Mouse (Mus musculus): ENCODE results near the gene Itpa.
"Not testable (repeated sequence)": the region's sequence is repeated elsewhere in the genome, so short reads cannot be mapped to it uniquely, and the experiment has no call there.

Gene Itpa

DNA sequence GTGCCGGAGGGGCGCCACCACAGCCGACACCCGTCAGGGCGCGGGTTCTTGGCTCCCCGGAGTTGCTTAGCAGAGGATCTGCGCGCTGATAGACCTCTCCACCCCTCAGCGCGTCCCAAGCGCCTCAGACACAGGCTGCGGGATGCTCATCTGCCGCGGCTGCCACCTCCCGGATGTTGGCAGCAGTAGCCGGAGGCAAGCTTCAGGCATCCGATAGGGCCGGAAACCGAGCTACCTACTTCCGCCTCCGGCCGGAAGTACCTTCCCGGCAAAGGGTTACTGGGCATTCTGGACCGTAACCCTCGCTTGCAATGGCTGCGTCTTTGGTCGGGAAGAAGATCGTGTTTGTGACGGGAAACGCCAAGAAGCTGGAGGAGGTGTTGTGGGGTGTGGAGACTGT lies at the start of gene Itpa:
Gene Itpa (plus strand): TSS at position 52 of the 400 bp plus-strand sequence.
- DNase-seq (ENCODE audit: inconsistent age in 2 of 2, low spot score in 1 of 2), result peak; percentile 90 to 95

DNA sequence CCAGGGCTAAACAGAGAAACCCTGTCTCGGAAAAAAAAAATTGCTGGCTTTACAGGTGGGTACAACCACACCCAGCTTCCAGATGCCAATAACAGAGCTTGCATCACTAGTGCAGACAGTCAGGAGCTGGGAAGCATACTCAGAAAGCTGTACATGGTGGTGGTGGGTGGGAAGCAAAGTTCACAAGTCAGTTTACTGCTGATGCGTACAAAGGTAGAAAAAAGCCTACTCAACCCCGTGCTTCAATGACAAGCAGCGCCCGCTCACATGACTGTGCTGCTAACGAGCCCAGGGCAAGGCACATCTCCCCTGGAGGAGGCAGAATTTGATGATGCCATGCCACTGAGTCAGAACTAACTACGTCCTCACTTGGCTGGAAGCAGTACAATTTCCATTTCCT lies 48.4 kb upstream of the Itpa start:
- DNase-seq (ENCODE audit: inconsistent age in 2 of 2, low spot score in 1 of 2), result no peak

DNA sequence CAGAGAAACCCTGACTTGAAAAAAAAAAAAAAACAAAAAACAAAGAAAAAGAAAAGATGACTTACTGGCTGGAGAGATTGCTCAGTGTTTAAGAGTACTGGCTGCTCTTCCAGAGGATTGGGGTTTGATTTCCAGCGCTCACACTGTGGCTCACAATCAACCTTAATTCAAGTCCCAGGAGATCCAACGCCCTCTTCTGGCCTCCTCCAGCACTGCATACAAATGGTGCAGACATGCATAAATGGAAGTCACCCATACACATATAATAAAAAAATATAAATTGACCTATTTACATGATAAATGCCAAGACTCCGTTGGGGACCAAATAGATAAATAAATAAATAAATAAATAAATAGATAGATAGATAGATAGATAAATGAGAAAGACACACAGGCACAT lies 39.0 kb upstream of the Itpa start:
- DNase-seq (ENCODE audit: inconsistent age in 2 of 2, low spot score in 1 of 2), result no peak

DNA sequence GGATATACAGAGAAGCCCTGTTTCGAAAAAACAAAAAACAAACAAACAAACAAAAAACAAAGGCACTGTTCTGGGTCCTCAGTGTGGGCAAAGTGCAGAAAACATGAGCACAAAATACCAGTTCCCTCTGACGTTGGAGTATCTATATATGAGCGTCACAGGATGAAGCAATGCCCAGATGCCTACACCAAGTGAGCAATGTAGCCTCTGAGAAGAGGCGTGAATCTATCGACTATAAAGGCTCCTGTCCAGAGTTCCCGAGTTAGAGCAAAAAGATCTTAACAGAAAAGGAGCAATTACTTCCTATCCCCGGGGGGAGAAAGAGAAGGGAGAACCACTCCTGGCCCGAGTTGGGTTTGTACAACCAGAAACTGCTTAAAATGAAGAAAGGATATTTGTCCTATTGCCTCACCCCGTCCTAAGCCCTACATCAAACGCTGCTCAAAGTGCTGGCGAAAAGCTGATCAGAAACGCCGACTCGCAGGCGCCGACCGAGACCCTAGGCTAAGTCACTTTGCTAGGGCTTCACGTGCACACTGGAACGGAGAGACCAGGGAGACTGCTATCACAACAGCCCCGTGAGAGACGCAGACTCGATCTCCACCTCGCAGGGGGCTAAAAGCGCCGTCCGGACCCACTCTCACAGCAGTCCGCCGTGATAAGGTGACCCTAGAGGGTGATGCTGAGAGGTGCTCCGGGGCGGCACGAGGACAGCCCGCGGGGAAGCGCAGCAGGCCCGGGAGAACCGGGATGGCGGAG lies 38.2 kb upstream of the Itpa start:
- no peak for DNase-seq (ENCODE audit: inconsistent age in 2 of 2, low spot score in 1 of 2)

DNA sequence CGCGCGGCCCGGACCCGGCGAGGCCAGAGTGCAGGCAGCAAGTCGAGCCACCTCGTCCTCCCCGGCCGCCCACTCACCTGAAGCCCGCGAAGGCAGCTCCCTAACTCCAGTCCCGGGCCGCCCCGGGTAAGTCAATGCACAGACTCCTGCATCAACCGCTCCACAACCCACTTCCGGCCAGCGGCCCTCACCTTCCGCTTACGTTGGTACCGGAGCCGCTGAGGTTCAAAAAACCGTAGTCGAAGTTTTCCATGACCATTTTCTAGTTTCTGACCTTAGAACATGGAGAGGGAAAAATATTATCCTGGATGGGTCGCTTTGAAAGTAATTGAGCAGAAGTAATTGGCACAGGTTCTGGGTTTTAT lies 37.6 kb upstream of the Itpa start, which contains the start of the genes Fastkd5 and Ubox5:
Gene Fastkd5 (minus strand): TSS at position 189 of the 365 bp plus-strand sequence.
Gene Ubox5 (minus strand): TSS at position 200 of the 365 bp plus-strand sequence.
- peak; percentile 91 to 98 for DNase-seq (ENCODE audit: inconsistent age in 2 of 2, low spot score in 1 of 2)

DNA sequence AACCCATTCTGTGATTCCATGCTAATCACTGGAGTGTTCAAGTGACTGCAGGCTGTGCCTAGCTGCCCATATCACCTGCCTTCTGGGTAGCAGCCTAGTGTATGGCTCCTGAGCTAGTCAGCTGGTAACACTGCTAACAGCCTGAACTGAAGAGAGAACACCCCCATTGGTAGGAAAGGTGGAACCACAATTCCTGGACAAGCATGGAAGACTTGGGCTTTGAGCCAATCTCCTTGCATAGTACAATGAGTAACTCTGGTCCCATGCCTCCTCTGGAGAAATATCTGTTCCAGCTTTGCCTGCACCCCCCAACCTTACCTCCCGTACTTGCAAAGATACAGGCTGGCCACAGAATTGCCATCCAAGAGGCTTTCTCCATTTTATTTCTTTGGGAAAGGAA lies 35.0 kb upstream of the Itpa start:
- DNase-seq (ENCODE audit: inconsistent age in 2 of 2, low spot score in 1 of 2), result no peak

DNA sequence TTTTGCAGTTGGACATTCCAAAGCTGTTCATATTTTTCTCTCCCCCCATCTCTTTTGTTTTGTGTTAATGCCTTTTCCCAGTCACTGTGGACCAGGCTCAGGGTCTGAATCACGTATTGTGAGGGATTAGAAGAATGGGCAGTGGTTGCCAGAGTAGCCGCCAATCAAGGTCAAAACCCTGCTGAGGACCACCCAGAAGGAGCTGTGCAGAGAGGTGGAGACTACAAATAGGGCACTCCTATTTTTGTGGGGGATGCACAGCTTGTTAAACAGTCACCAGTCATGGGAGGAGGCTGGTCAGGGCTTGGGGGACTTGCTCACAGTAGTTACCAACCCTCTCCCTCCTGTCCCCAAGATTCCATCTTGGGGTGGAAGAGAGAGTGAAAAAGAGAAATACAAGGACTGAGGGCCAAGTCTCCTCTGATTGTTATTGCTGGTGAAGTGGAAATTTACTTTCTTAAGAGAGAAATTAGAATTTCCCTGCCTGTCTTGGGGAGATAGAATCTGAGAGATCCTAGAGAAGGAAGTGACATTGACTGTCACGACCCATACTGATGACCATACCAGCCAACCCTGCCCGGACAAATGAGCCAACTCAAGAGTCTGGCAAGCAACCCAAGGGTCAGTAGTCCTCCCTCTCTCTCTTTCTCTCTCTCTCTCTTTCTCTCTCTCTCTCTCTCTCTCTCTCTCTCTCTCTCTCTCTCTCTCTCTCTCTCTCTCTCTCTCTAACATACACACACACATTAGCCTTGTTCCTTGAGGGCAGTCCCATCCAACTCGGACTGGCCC lies 34.3 kb upstream of the Itpa start:
- DNase-seq (ENCODE audit: inconsistent age in 2 of 2, low spot score in 1 of 2), result no peak

DNA sequence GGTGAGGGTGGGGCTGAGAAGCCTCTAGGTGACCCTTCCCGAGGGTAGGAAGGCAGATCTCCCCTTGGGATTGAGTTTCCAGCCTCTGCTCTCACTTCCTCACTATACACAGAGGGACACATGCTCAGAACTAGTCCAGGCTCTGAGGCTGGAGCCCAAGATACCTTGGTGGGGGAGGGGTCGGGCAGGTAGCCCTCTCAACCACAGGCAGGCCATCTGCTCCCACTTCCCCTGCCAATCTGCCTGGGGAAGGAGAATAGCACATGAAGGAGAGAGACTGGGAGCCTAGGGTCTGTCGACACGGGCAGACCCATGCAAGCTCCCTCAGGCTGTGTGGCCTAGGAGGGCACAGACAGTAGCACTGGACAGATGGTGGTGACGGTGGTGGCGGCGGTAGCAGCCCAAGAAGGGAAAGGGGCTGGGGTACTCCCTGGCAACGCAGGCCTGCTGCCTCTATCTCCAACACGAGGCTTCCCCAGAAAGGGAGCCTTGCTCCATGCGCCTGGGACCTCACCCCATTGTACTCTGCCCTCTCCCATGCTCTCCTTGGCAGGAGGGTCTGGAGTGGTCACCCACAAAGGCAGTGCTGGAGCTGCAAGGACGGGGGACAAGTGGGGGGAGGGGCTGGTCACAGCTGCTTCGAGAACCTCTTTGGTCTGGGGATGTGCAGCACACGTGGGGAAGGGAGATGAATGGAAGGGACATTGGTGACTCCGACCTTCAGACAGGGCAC lies 33.2 kb upstream of the Itpa start:
- DNase-seq (ENCODE audit: inconsistent age in 2 of 2, low spot score in 1 of 2), result no peak

DNA sequence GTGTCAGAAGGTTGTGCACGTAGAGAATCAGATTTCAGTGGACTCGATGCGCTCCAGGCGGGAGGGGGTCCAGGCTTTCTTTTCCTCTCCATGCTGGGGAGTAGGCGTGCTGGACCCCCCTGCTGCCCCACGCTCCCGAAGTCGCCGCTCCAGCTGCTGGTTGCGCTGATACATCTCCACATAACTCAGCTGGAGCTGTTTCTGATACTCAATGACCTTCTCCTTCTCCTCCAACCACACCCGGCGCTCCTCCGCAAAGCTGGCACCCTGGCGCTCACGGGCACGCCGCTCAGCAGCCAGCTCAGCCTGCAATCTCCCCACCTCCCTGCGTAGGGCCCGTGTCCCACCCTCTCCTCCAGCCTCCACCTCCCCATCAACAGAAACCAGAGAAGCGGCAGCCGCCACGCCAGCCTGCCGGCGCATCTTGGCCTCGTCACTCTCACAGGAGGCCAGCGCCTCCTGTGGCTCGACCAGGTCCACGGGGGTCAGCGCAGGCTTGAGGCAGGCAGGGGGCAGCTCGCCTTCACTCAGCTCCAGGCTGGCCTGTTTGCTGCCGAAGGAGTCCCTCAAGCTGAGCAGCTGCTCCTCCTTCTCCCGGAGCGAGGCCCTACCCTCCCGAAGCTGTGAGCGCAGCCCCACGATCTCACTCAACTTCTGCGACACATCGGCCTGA lies 32.5 kb upstream of the Itpa start:
- peak in 1 of 2 experiments; percentile 62 for DNase-seq (ENCODE audit: inconsistent age in 2 of 2, low spot score in 1 of 2)

DNA sequence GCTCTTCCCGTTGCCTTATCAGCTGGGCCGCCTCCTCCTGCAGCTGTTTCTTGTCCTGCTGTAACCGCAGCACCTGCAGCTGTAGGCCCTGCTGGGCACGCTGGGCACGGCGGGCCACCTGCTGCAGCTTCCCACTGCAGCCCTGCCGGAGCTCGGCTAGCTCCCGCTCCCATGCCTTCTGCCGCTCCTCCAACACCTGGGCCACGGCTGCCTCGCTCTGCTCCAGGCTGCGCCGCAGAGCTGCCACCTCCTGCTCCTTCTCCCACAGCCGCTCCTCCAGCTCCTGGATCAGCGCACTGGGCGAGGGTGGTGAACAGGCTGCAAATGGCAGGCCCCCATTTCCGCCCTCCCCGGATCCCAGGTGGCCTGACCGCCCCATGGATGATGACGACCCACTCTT lies 31.6 kb upstream of the Itpa start:
- no peak for DNase-seq (ENCODE audit: inconsistent age in 2 of 2, low spot score in 1 of 2)

DNA sequence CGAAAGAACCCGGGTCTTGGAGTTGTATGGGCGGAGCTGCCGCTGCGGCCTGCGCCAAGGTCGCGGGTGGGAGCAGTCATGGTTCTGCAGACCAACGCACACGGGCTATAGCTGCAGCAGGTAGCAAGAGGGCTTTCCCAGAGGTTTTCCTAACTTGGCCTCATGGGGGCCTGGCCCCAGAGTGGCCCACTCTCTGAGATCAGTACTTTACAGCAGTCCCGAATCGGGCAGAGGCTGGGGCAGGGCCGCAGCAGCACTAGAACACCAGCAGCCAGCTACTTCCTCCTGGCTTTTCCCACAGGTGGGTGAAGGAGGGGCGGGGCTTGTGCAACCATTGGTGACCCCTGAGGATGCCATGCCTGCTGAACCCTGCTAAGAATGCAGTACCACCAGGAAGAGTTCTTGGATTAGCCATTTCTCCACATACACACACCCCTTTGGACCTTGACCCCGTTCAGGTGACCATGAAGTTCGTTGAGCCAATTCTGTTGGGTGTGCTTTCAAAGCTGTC lies 29.3 kb upstream of the Itpa start:
- DNase-seq (ENCODE audit: inconsistent age in 2 of 2, low spot score in 1 of 2), result peak; percentile 61 to 79

DNA sequence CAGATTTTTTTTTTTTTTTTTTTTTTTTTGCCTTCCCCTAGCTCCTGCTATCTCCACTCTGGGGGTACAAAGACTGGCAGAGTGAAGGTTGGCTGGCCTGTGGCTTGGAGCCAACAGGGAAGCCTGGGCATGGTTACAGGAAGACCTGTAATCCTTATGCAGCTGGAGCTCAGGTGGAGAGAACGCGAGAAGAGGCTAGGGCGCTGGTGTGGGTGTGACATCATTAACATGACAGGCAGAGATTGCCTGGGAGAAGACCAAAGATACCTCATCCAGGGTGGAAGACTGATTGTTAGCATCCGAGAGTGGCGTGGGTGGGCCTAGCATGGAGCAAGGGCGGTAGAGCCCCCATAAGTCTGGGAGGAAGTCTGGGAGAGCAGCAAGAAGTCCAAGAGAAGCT lies 28.1 kb upstream of the Itpa start:
- DNase-seq (ENCODE audit: inconsistent age in 2 of 2, low spot score in 1 of 2), result no peak

DNA sequence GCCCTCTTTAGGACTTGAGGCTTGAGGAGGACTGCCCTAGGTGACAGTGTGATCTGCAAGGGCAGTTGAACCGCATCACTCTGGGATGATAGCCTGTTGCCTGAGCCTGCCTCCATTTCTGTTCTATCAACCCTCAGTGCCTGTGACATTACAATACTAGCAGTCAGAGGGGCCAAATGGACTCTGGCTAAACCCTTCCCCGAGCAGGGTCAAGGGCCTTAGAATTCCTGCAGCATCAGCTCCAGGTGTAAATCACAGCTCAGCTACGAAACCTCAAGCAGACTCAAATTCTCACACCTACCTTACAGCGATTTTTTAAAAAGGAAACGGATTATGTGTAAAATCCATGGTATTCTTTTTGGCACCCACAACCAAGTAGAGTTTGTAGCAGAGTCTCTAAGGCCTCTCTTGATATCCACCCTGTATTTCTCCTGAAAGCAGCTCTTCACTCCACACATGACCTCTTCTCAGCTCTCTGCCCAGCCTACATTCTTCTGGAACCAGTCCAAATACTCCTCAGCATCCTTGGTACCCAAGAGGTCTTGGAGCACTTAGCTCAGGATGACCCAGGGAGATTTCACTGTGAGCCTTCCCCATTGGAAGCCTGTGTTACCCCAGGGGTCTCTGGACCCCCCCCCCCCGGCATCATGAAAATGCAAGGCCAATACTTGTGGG lies 25.9 kb upstream of the Itpa start:
- no peak for DNase-seq (ENCODE audit: inconsistent age in 2 of 2, low spot score in 1 of 2)

DNA sequence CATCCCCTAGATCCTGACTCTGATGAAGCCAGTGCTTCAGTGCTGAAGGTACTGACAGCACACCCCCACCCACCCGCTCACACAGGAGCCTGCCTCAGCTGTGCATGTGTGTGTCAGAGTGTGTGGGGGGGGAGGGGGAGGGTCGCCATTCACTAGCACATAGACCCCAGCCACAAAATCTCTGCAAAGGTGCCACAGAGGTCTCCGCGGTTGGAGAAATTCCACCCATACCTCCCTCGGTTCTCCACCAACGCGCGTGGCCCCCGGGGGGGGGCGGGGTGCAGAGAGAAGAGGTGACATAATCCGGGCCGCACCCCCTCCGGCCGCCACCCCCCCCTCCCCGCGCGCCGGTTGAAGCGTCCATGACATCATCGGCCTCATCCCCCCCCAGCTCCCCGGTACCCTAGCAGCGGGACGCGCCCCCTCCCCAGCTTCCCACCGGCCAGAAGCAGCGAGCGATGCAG lies 25.2 kb upstream of the Itpa start:
- no peak for DNase-seq (ENCODE audit: inconsistent age in 2 of 2, low spot score in 1 of 2)

DNA sequence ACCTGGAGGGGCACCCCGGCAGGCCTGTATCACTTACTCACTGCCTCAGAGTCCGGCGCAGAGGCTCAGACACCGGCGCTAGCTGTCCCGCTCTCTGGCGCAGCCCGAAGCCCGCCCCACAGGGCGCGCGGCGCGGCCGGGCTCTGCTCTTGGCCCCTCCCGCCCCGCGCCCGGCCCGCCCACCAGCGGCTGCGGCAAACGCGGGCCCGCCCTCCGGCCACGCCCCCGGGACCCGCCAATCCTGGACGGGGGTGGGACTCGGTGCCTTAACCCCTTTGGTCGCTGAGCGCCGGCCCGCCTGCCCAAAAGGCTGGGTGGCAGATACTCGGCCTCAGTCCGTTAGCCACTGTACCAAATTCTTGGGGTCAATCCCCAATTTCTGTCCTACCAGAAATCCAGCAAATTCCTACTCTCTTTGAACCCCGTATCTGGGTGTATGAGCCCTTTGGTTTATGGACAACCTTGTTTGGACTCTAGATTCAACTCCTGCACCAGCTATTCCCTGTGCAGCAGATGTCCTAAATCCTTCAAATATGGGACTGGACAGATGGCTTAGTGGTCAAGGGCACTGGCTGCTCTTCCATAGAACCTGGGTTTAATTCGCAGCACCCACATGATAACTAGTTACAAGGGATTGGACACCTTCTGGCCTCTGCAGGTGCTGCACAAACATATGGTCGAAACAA lies 24.6 kb upstream of the Itpa start, which contains the start of gene Lzts3:
Gene Lzts3 (minus strand): TSS at position 120 of the 686 bp plus-strand sequence.
- DNase-seq (ENCODE audit: inconsistent age in 2 of 2, low spot score in 1 of 2), result peak; percentile 96 to 98

DNA sequence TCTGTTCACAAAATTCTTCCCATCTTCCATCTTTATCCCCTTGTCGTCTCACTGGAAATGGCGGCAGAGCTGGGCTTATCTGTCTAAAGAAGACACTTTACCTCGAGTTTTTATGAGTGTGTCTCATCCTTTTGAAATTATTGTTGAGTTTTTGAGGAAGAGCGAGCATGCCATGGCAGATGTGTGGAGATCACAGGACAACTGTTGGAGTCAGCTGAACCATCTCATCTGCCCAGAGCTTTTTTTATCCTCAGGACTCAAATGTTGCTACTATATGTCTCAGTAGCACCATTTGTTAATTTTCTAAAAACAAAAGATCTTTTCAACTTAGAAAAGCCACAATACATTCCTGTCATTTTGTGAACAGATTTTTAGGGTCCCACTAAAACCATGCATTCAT lies 22.2 kb upstream of the Itpa start:
- DNase-seq (ENCODE audit: inconsistent age in 2 of 2, low spot score in 1 of 2), result no peak

DNA sequence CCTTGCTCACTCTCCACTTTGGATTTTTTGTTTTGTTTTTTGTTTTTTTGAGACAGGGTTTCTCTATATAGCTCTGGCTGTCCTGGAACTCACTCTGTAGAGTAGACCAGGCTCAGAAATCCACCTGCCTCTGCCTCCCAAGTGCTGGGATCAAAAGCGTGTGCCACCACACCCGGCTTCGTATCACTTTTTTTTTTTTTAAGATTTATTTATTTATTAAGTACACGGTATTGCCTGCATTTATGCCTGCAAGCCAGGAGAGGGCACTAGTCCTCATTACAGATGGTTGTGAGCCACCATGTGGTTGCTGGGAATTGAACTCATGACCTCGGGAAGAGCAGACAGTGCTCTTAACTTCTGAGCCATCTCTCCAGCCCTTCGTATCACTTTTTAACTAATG lies 18.4 kb upstream of the Itpa start:
- DNase-seq (ENCODE audit: inconsistent age in 2 of 2, low spot score in 1 of 2), result not testable (repeated sequence)

DNA sequence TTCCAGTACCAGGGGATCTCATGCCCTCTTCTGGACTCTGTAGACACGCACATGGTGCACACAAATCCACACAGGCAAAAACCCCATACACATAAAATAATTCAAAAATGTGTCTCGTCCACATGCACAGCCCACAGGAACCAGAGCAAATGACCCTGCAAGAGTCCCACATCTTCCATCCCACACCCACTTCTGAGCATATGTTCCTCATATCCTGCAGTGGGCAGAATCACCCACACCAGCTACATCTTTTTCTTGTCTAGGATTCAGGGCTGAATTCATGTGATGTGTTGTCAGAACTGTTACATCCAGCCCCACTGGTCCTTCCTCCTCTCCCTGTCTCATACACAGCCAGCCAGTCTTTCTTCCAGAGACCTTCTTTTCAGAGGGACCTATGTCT lies 14.1 kb upstream of the Itpa start:
- no peak for DNase-seq (ENCODE audit: inconsistent age in 2 of 2, low spot score in 1 of 2)

DNA sequence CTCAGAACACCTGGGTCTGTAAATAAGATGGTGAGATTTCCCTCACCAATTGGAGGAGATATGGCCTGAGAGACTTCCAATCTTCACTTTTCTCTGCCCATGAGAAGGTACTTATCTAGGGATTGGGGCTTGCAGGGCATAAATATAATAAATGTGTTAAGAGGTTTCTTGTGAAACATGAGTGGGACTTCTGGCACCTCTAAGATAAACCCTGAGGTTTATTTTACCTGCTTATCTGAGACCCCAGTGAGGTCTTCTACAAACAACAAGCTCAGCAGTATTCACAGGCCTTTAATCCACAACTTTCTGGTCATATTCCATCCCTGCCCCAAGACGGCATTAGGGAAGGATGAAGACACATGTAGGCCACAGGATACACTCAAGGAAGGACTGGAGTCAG lies 13.7 kb upstream of the Itpa start:
- DNase-seq (ENCODE audit: inconsistent age in 2 of 2, low spot score in 1 of 2), result no peak

Measured in adrenal gland, adult (tissue).